Mouse (Mus musculus): ENCODE data around the gene Tmem184b. TPM values are rescaled to one million over a fixed set of nuclear protein-coding genes. Genes with fewer than 3 reads are reported as not detected.

The Tmem184b gene
- polyA plus RNA-seq, 1 experiment: 71.0 TPM

DNA sequence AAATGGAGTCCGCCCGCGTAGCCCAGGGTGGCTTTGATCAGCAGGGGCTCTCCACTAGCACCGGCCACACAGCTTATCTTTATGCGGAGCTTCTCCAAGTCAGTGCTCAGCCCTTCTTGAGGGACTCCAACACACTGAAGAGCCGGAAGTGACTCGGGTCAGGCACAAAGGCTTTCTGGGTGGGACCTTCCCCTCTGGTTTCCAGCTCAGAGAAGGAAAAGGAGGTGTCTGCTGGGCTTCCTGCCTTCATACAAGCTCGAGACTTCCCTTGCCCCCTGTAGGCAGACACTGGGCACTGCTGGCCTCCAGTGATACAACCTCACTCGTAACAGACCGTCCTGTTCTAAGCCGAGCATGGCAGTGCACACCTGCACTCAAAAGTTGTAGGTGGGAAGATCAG, 6.6 kb downstream of the Tmem184b start:
- peaks cover 63% of the 10 kb centered on the region for H3K4me1 ChIP-seq (ENCODE audit: control insufficient read depth, insufficient read depth, insufficient read length, low read length)
- H3K27ac ChIP-seq (replicated peaks; ENCODE audit: low read depth, low read length): peak overlapping the region; percentile 98
- peak overlapping the region; percentile 74 for H3K4me3 ChIP-seq (ENCODE audit: insufficient read depth, low read depth, low read length)

DNA sequence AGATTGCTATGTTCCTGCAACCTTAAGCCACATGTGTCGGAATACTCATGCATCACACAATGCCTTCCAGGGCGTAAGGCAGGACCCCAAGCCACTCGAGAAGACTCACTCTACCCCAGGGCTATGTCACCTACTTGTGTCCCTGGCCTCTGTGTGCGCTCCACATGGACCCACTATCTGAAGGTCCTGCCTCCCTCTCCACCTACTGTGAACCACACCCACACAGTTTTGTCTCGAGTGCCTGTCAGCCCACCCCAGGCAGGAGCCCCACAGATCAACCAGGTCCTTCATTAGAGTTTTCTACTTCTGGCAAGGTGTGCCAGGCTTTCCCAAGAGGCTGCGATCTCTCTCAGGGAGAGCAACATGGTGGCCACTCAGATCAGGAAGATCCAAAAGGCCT, 8.1 kb downstream of the Tmem184b start:
- Histone ChIP-seq H3K4me3 (ENCODE audit: insufficient read depth, low read depth, low read length) (peak overlapping the region; percentile 74), H3K4me1 (ENCODE audit: control insufficient read depth, insufficient read depth, insufficient read length, low read length) (peaks cover 65% of the 10 kb centered on the region), H3K27ac (replicated peaks; ENCODE audit: low read depth, low read length) (peak overlapping the region; percentile 98)

DNA sequence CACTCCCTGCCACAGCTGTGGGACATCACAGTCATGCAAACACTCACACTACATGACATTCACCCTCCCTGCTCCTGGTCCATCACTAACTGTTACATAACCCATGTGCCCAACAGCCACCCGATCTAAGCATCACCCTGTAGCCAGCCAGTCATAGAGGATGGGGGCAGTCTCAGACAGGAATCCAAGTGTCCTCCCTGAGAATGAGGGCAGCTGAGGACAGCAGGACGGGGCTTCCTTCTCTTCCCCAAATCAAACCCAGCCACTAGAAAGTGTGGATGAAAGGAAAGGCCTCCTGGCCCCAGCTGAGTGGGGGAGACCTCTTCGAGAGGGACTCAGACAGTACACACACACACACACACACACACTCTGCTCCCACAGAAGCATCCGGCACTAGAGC, 8.5 kb downstream of the Tmem184b start:
- H3K4me1 ChIP-seq (ENCODE audit: control insufficient read depth, insufficient read depth, insufficient read length, low read length): peaks cover 65% of the 10 kb centered on the region
- peak overlapping the region; percentile 98; the same call in 1 of the 2 replicates for H3K27ac ChIP-seq (replicated peaks; ENCODE audit: low read depth, low read length)
- peak overlapping the region; percentile 74 for H3K4me3 ChIP-seq (ENCODE audit: insufficient read depth, low read depth, low read length)

DNA sequence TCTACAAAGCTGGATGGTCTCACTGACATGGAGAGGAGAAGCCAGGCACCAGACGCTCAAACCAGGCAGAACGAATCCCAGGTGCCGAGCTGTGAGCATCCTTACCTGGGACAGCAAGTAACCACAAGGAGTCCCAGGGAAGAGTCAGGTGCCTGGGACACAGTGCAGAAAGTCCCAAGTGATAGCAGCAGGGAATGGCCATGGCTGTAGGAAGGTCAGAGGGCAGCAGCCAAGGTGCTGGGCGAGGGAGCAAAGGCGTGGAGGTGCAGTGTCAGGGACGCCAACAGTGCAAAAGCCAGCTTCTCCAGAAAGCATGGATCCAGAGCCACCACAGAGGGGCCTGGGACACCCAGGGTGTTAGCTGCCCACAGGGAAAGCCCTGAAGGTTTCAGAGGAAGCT, 10.3 kb downstream of the Tmem184b start:
- H3K4me3 ChIP-seq (ENCODE audit: insufficient read depth, low read depth, low read length): no peak overlapping the region
- H3K4me1 ChIP-seq (ENCODE audit: control insufficient read depth, insufficient read depth, insufficient read length, low read length): peaks cover 64% of the 10 kb centered on the region
- 0 out of 2 replicates have a peak overlapping the region, but pooled peaks have one; percentile 8 for H3K27ac ChIP-seq (replicated peaks; ENCODE audit: low read depth, low read length)

DNA sequence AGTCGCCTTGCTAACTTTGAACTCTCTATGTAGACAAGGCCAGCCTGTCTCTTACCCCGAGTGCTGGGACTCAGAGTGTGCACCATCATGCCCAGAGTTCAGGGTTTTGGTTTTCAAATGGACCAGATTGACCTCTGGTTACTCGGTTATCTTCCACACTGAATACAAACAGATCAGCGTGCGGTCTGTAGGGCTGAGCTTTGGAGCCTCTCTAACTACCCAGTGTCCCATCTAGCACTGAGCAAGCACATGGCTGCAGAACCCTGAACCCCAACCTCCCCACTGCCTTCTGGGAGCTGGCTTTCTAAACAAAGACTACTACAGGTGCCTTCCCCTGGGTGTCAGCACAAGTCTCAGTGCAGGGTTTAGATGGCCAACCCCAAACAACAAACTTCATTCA, 10.8 kb downstream of the Tmem184b start:
- Histone ChIP-seq H3K27ac (replicated peaks; ENCODE audit: low read depth, low read length) (0 out of 2 replicates have a peak overlapping the region, but pooled peaks have one; percentile 8), H3K4me3 (ENCODE audit: insufficient read depth, low read depth, low read length) (no peak overlapping the region), H3K4me1 (ENCODE audit: control insufficient read depth, insufficient read depth, insufficient read length, low read length) (peaks cover 69% of the 10 kb centered on the region)

DNA sequence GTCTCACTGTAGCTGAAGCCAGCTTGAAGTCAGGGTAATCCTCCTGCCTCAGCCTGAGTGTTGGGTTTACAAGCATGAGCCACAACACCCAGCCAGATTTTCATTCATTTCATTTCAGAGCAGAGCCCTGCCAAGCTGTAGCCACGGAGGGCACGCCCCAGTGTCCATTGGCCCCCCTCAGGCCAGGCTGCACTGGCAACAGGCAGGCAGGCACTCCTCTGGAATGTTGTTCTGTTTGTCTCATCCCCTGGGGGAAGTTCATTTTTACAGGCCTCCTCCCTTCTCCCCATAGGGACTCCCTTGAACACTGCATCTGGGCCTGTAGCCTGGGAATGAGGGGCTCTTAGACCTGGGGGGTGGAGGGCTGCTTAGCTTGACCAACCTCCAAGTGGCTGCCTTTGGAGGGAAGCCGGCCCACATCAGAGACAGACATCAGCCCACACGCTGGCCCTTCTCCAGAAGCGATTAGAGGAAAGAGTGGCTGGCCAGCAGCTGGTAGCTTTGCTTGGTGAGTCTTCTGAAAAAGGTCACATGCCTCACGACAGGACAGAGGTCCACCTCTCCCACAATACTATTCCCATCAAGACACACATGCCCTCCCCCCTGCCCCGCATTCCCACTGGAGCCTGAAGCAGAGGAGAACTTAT, 11.8 kb downstream of the Tmem184b start:
- peaks cover 72% of the 10 kb centered on the region for H3K4me1 ChIP-seq (ENCODE audit: control insufficient read depth, insufficient read depth, insufficient read length, low read length)
- peak overlapping the region; percentile 26 for H3K27ac ChIP-seq (replicated peaks; ENCODE audit: low read depth, low read length)
- H3K4me3 ChIP-seq (ENCODE audit: insufficient read depth, low read depth, low read length): no peak overlapping the region

DNA sequence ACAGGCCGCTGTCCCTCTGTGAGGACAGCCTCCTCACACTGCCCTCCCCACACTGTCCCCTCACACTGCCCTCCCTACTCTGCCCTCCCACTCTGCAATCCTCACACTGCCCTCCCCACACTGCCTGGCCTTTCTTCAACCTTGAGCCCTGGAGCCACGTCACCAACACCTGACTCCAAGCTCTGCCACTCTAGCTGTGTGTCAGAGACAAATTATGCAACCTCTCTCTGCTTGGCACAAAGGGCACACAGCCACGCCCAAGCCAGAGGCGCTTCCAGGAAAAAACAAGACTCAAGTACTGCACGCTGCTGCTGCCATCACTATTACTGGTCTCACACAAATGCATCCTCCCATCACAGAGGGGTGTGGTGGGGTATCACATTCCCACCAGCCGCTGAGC, 12.9 kb downstream of the Tmem184b start:
- H3K4me1 ChIP-seq (ENCODE audit: control insufficient read depth, insufficient read depth, insufficient read length, low read length): peaks cover 72% of the 10 kb centered on the region
- H3K4me3 ChIP-seq (ENCODE audit: insufficient read depth, low read depth, low read length): no peak overlapping the region
- peak overlapping the region; percentile 85 for H3K27ac ChIP-seq (replicated peaks; ENCODE audit: low read depth, low read length)

DNA sequence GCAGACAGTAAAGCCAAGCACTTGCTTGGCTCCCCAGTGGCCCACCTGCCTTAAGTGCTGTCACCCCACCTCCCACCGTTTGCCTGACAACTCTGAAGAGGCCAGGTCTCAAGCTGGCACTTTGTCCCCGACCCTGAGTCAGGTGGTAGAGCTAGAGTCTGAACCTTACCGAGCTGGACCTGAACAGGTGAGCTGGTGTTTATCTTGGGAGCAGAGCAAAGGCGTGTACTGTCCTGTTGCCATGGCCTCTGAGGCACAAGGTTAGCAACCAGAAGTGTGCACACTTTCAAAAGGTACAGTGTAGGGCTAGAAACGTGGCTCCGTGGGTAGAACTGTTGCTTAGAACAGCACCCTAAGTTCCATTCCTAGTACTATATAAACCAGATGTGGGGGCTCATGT, 15.2 kb downstream of the Tmem184b start:
- H3K4me1 ChIP-seq (ENCODE audit: control insufficient read depth, insufficient read depth, insufficient read length, low read length): peaks cover 61% of the 10 kb centered on the region
- H3K4me3 ChIP-seq (ENCODE audit: insufficient read depth, low read depth, low read length): no peak overlapping the region
- peak overlapping the region; percentile 19 for H3K27ac ChIP-seq (replicated peaks; ENCODE audit: low read depth, low read length)

DNA sequence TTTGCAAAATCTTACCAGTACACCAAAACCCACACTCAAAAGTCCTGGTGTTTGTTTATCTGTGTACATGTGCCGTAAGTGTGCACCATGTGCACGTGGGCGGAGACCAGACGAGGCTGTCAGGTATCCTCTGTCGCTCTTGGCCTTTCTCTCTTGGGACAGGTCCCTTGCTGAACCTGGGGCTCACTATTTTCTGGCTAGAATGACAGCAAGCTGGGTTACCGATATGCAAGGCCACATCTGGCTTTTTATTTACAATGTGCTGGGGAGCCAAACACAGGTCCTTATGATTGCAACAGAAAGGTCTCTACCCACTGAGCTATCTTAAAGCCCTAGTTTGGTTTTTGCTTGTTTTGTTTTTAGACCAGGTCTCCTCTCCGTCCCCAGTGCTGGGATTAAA, 15.8 kb downstream of the Tmem184b start:
- peaks cover 57% of the 10 kb centered on the region for H3K4me1 ChIP-seq (ENCODE audit: control insufficient read depth, insufficient read depth, insufficient read length, low read length)
- no peak overlapping the region for H3K4me3 ChIP-seq (ENCODE audit: insufficient read depth, low read depth, low read length)
- H3K27ac ChIP-seq (replicated peaks; ENCODE audit: low read depth, low read length): peak overlapping the region; percentile 55

DNA sequence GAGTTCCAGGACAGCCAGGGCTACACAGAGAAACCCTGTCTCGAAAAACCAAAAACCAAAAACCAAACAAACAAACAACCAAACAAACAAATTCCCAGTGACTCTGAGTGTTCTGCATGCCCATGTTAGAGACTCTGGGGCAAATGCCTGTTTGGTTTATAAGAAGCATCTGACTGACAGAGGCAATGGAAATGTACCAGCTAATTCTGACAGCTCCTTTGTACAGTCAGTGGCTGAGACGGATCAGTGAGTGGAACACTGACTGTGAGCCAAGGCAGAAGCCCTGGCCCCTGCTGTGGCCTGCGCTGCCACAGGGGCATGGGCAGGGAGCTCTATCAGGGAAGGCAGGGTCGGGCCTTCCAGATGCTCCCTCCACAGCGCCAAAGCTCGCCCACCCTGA, 16.3 kb downstream of the Tmem184b start:
- Histone ChIP-seq H3K4me1 (ENCODE audit: control insufficient read depth, insufficient read depth, insufficient read length, low read length) (peaks cover 56% of the 10 kb centered on the region), H3K27ac (replicated peaks; ENCODE audit: low read depth, low read length) (peak overlapping the region; percentile 55)

DNA sequence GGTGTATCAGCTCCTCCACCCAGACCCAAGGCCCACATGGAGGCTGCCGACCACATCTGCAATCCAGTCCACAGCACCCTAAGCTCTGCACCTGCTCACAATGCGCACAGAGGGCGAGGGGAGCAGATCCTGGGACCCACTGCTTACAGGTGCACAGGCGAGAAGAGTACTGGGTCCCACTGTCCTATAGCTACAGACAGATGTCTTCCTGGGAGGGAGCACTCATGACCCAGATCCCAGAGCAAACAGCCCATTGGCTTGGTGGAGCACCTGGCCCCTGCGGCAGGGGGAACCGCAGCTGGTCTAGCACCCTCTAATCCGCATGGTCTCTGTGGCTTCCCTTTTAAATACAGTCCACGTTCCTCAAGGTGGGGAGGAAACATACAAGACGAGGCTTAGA, 21.7 kb downstream of the Tmem184b start:
- Histone ChIP-seq H3K4me1 (ENCODE audit: control insufficient read depth, insufficient read depth, insufficient read length, low read length) (peaks cover 53% of the 10 kb centered on the region), H3K27ac (replicated peaks; ENCODE audit: low read depth, low read length) (peak overlapping the region; percentile 46), H3K4me3 (ENCODE audit: insufficient read depth, low read depth, low read length) (no peak overlapping the region)

More for the DNA sequence above, 16.3 kb downstream of the Tmem184b start:
- no peak overlapping the region for H3K4me3 ChIP-seq (ENCODE audit: insufficient read depth, low read depth, low read length)

DNA sequence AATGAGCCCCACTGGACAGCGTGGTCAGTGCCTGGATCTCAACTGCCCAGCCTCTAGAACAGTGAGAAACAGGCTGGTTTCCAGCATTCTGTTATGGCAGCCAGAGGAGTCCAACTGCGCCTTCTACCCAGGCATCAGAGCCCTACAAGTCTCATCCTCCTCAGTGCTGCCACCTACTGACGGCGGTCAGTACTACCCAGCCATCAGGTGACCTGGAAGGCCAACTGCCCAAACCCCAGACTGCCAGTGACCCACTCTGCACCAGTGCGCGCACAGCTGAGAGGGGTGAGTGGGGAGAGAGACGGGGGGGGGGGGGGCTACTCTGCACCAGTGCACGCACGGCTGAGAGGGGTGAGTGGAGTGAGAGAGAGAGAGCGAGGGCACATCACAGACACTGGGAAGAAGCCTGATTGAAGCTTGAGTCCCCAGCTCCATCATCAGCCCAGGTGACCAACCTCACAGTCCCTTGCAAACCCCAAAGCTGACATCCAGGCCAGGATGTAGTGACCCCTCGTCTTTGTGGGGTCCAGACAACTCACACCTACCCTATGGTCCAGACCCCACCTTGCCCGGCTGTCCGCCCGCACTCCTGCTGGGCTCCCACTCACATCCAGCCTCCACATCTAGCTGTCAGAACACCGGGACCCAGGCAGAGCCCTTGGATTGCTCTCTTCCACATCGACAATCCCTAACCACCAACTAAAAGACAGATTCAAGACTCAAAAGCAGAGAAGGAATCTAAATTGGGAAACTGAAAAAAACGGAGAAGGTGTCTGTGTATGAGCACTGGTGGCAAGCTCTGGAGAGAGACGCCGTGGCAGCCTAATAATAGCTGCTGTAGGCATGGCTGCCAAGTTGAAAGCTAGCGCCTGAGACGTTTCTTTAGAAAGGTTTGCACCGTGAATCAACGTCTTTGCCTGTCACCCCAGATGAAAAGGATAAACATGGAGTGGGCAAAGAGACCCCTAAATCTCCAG, 22.6 kb downstream of the Tmem184b start:
- Histone ChIP-seq H3K27ac (replicated peaks; ENCODE audit: low read depth, low read length) (peak overlapping the region; percentile 83), H3K4me1 (ENCODE audit: control insufficient read depth, insufficient read depth, insufficient read length, low read length) (peaks cover 53% of the 10 kb centered on the region), H3K4me3 (ENCODE audit: insufficient read depth, low read depth, low read length) (peak overlapping the region; percentile 20)

DNA sequence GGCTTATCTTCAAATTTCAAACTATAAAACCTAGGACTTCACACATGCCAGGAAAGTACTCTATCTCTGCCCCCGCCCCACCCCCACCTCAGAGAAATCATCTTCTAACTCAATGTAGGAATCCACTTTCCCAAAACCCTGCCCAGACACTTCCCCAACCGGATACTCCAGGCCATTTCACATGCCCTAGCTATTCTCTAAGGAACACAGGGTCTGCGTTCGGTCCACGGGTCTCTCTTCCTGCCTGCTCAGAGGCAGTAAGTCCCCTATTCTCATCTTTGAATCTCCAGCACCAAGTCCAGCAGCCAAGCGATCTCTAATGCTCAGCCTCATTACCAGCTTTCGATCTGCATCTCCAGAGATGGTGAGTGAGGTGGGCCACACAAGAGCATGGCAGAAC, 23.7 kb downstream of the Tmem184b start:
- Histone ChIP-seq H3K27ac (replicated peaks; ENCODE audit: low read depth, low read length) (peak overlapping the region; percentile 83), H3K4me1 (ENCODE audit: control insufficient read depth, insufficient read depth, insufficient read length, low read length) (peaks cover 53% of the 10 kb centered on the region), H3K4me3 (ENCODE audit: insufficient read depth, low read depth, low read length) (0 out of 2 replicates have a peak overlapping the region, but pooled peaks have one; percentile 20)

DNA sequence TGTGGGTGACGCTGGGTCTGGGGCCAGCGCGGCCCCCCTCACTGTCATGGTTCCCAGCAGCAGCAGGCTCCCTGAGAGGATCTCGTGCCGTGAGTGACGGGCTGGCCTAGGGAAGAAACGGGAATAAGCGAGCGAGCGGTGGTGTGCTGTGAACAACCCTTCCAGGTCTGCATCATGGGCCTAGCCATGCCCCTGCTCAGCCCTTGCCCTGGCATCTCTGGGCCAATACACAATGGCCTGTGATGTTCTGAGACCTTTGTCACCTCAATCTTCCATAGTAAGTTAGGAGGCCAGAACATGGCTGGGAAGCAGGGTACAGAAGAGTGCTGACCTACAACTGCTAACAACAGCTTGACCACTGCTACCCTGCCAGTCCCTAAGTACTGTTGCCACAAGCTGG, 24.8 kb downstream of the Tmem184b start:
- peak overlapping the region; percentile 90 for H3K27ac ChIP-seq (replicated peaks; ENCODE audit: low read depth, low read length)
- no peak overlapping the region for H3K4me3 ChIP-seq (ENCODE audit: insufficient read depth, low read depth, low read length)
- peaks cover 49% of the 10 kb centered on the region for H3K4me1 ChIP-seq (ENCODE audit: control insufficient read depth, insufficient read depth, insufficient read length, low read length)

DNA sequence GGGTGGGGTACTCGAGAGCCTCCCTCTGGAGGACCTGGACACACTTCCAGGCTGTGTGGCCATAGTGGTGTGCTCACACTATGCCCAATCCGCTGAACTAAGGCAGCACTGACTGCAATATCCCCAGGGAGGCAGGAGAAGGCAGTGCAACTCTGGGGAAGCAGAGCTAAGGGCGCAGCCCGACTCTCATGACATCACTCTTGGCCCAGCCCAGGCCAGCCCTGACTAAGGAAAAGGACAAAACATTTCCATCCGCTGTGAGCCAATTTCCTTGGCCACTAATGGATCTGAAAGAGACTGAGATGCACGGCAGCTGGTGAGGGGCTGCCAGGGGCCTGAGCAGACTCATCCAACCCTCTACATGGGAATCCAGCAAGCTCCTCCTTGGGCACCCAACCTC, 25.7 kb downstream of the Tmem184b start:
- peak overlapping the region; percentile 90 for H3K27ac ChIP-seq (replicated peaks; ENCODE audit: low read depth, low read length)
- no peak overlapping the region for H3K4me3 ChIP-seq (ENCODE audit: insufficient read depth, low read depth, low read length)
- H3K4me1 ChIP-seq (ENCODE audit: control insufficient read depth, insufficient read depth, insufficient read length, low read length): peaks cover 45% of the 10 kb centered on the region
